Mouse (Mus musculus): ENCODE data around the gene Usp27x. TPM values are rescaled to one million over a fixed set of nuclear protein-coding genes. Genes with fewer than 3 reads are reported as not detected.
A peak's percentile ranks its signal among the peaks of the same experiment; 100 is the strongest.

Usp27x gene
- total RNA-seq (2021), result 10 to 100 TPM; 29.4 to 30.6 TPM
- long read RNA-seq, experiment 1, transcript Usp27x-201 (1 exons, 3,240 nt), result major isoform, 32 of 32 reads
- long read RNA-seq, experiment 1, partial matches to known transcripts, result 0 of 32 reads
- long read RNA-seq, experiment 1, other reads (novel, unspliced or antisense), result 0 of 32 reads
- long read RNA-seq, experiment 2, transcript Usp27x-201 (1 exons, 3,240 nt), result major isoform, 27 of 32 reads
- long read RNA-seq, experiment 2, partial matches to known transcripts, result 0 of 32 reads
- long read RNA-seq, experiment 2, other reads (novel, unspliced or antisense), result 5 of 32 reads

GRCm38 (mm10) chrX:7375716-7376480 lies at the start of gene Usp27x:
Gene Usp27x, minus strand, starts transcription at chrX:7375830.
- peak; percentile 43 to 48 for DNase-seq (ENCODE audit: low spot score in 2 of 2)

- DNase-seq (ENCODE audit: low spot score in 2 of 2), result peak in 1 of 2 experiments; percentile 18
Measured at GRCm38 (mm10) chrX:7422691-7423111, 47.1 kb upstream of the Usp27x start.

- DNase-seq (ENCODE audit: low spot score in 2 of 2), result no peak
Measured at GRCm38 (mm10) chrX:7422166-7422565, 46.5 kb upstream of the Usp27x start.

DNA sequence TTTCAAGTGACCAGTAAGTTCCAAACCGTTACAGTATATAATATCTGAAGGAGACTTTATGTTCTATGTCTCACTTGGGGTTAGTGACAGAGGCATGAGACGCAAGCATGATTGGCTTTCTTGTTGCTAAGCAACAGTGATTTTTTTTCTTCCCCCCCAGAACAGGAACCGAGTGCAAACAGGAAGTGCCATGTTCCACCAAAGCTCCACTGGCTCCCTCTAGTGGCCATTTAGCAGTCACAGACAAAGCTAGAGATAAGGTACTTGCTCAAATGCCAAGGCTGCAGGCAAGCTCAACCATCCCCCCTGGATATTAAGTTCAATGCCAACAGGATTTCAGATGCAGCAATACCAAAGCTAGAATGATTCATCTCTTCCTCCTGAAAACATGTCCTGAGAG lies 45.4 kb upstream of the Usp27x start:
- DNase-seq (ENCODE audit: low spot score in 2 of 2), result peak in 1 of 2 experiments; percentile 44

DNA sequence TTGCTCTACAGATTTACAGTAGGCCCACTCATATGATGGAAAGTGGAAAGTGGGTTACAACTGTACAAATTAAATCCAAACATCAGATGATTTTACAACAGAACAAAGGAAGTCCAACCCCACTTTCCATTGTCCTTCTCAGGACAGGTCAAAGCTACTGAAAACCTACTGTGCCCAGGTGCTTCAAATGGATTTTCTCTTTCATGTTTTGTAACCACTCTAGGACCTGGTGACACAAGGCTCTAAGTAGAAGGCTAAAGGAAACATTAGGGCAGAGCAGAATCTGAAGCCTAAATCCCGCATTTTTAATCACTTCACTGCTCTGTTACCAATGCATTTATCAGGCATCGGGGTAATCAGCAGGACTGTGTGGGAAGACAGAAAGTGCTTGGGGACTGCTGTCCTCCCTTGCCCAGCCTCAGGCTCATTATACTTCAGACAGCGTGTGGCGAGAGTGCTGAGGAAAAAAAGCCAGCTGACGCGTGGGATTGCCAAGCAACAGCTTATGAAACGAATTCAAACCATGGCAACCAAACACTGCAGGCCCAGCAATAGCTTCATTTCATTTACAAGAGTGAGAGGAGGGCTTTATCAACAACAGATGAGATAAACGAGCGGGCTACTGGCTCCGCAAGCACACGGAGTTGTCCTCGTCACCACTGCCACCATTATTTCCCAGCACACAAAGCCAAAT lies 40.7 kb upstream of the Usp27x start:
- no peak for DNase-seq (ENCODE audit: low spot score in 2 of 2)

- no peak for DNase-seq (ENCODE audit: low spot score in 2 of 2)
Measured at GRCm38 (mm10) chrX:7415308-7415707, 39.7 kb upstream of the Usp27x start.

DNA sequence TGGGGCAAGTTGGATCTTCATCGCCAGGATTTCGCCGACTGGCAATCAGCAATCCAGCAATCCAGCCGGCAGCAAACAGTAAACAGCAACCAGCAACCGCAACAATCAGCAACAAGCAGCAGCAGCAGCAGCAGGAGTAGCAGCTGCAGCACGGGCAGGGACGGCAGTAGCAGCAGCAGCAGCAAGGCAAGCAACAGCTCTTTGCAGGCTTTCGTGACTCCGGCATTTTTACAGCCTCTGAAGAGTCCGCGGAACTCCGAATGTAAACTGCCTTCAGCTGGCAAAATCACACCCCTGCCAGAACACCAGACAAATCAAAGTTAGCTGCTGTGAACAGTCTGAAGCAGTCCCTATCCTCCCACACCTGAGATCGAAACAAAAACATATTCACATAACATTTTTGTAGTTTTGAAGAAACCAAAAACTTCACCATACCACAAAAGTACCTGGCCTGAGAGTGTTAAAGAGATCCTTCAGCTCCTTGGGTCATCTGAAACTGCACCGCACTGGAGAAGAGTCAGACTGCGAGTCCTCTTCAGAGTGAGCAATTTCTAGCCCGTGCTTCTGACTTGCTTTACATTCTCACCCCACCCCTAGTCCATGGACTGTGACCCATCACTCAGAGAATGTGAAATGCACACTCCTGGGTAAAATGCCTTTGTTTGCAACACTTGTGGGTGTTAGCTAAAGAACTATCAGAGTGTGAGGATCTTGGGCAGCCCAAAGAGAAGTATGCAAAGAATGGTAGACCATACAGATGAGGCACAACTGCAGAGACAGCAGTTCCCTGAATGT lies 36.8 kb upstream of the Usp27x start:
- no peak for DNase-seq (ENCODE audit: low spot score in 2 of 2)

- DNase-seq (ENCODE audit: low spot score in 2 of 2), result peak in 1 of 2 experiments; percentile 4
Measured at GRCm38 (mm10) chrX:7376586-7376985, 956 bp upstream of the Usp27x start.

DNA sequence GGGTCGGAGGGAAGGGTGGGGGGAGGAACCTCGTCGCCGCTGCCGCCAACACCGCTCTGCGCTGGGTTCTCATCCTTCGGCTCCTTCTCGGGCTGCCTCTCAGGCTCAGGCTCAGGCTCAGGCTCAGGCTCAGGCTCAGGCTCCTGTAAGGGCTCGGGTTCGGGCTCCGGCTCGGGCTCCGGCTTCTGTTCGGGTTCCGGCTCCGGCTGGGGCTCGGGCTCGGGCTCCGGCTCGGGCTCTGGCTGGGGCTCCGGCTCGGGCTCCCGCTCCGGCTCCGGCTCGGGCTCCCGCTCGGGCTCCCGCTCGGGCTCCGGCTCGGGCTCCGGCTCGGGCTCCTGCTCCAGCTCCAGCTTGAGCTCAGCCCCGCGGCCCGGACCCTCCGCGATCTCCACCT lies 311 bp downstream of the Usp27x start:
- DNase-seq (ENCODE audit: low spot score in 2 of 2), result no peak

DNA sequence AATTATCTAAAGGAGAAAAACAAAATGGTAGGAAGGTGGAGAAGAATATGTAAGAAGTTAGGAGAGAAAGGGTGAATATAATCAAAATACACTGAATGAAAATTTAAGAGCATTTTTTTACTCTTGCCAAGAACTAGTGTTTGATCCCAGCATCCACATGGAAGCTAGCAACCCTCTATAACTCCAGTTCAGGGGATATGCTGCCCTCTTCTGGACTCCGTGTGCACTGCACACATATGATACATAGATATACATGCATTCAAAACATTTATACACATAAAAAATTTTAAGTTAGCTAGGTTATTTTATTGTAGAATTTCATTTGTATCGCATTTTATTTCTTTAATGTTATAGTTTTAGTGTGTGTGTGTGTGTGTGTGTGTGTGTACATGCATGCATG lies 50.2 kb downstream of the Usp27x start:
- no peak for DNase-seq (ENCODE audit: low spot score in 2 of 2)

- DNase-seq (ENCODE audit: low spot score in 2 of 2), result peak in 1 of 2 experiments; percentile 32
Measured at GRCm38 (mm10) chrX:7322288-7322687, 53.3 kb downstream of the Usp27x start.

Other genes with a start within 250 kb of the Usp27x start
- gene Clcn5, start 56.5 kb downstream of the Usp27x start, total RNA-seq (2021), result 10 to 100 TPM; 43.4 to 48.6 TPM
- gene Foxp3, start 197.8 kb upstream of the Usp27x start, total RNA-seq (2021), result under 1 TPM; 0.20 to 0.40 TPM
- 1 to 10 TPM; 6.0 to 6.7 TPM for gene Ppp1r3f, start 198.5 kb upstream of the Usp27x start, total RNA-seq (2021)
- gene Ccdc22, start 229.7 kb upstream of the Usp27x start, total RNA-seq (2021), result 10 to 100 TPM; 18.2 to 27.0 TPM
- under 1 TPM in 1 of 2 experiments, not detected in 1; 0.06 TPM for gene Cacna1f, start 231.3 kb upstream of the Usp27x start, total RNA-seq (2021)